Mouse (Mus musculus): ENCODE measurements at regions not wholly inside any gene's neighbourhood (a gene's known extent, or its start where the extent isn't known, plus 50 kb on each side); places are given as distances from the start of the nearest gene placed in this dataset.
A peak's percentile ranks its signal among the peaks of the same experiment; 100 is the strongest.

- DNase-seq = peak in 1 of 2 experiments; percentile 2
Observed at GRCm38 (mm10) chr16:77685651-77686190, 83.8 kb upstream of the Gm11146 start.

GRCm38 (mm10) chr16:77684521-77684920 is 82.6 kb upstream of the Gm11146 start:
- no peak for DNase-seq

- no peak for DNase-seq
Observed at GRCm38 (mm10) chr16:77679234-77679633, 77.3 kb upstream of the Gm11146 start.

GRCm38 (mm10) chr16:77676805-77677204 is 74.9 kb upstream of the Gm11146 start:
- DNase-seq = no peak

- no peak for DNase-seq
Observed at GRCm38 (mm10) chr16:77675885-77676597, 74.1 kb upstream of the Gm11146 start.

GRCm38 (mm10) chr16:77671253-77671652 is 69.4 kb upstream of the Gm11146 start:
- no peak for DNase-seq

- DNase-seq = peak; percentile 6 to 38
Observed at GRCm38 (mm10) chr16:77665781-77666180, 63.9 kb upstream of the Gm11146 start.

GRCm38 (mm10) chr16:77662107-77662518 is 60.2 kb upstream of the Gm11146 start:
- DNase-seq = no peak

- DNase-seq = no peak
Observed at GRCm38 (mm10) chr16:77653306-77653705, 51.4 kb upstream of the Gm11146 start.

Measured in lung, adult 18-20 months (tissue).